Mouse (Mus musculus): Measurements from ENCODE around the gene Msh5. TPM values are rescaled to one million over a fixed set of nuclear protein-coding genes. Genes with fewer than 3 reads are reported as not detected.

Gene Msh5
- polyA plus RNA-seq, 1 experiment from 2014 or later, result 1.9 TPM

GRCm38 (mm10) chr17:35080710-35081109 is 34.2 kb upstream of the Msh5 start:
- H3K4me3 ChIP-seq (ENCODE audit: low read depth, low read length), result no peak overlapping the region
- no peak for ATAC-seq (ENCODE audit: low FRiP score, low TSS enrichment)

GRCm38 (mm10) chr17:35080248-35080647 is 33.7 kb upstream of the Msh5 start:
- no peak for ATAC-seq (ENCODE audit: low FRiP score, low TSS enrichment)
- no peak for TF ChIP-seq CTCF (IDR thresholded peaks at IDR 0.05; ENCODE audit: low read depth)
- TF ChIP-seq EP300 (optimal IDR thresholded peaks at IDR 0.05), result no peak
- H3K27ac ChIP-seq (replicated peaks), result 0 out of 2 replicates have a peak overlapping the region, but pooled peaks have one; percentile 8
- 46% methylated on average over 6 of the region's 6 CpGs for WGBS
- peak overlapping the region; percentile 11; the same call in 1 of the 2 replicates for H3K4me2 ChIP-seq (replicated peaks; ENCODE audit: low read depth)
- H3K9ac ChIP-seq (ENCODE audit: low read length), result no peak overlapping the region
- H3K27me3 ChIP-seq (ENCODE audit: control insufficient read depth, insufficient read depth, low read length), result no peaks in the 10 kb centered on the region
- no peaks in the 10 kb centered on the region for H3K9me3 ChIP-seq (ENCODE audit: control insufficient read depth, low read length)
- no peaks in the 10 kb centered on the region; the same call in 1 of the 2 replicates for H3K4me1 ChIP-seq (replicated peaks; ENCODE audit: control insufficient read depth, insufficient read depth)
- DNase-seq (ENCODE audit: low spot score), result no peak
- no peak overlapping the region for H3K4me3 ChIP-seq (ENCODE audit: low read depth, low read length)
- no peaks in the 10 kb centered on the region for H3K36me3 ChIP-seq (ENCODE audit: control insufficient read depth, insufficient read depth, low read length)

More at GRCm38 (mm10) chr17:35080710-35081109, 34.2 kb upstream of the Msh5 start:
- WGBS, result 85% methylated on average over 4 of the region's 4 CpGs
- TF ChIP-seq EP300 (optimal IDR thresholded peaks at IDR 0.05) (no peak), CTCF (IDR thresholded peaks at IDR 0.05; ENCODE audit: low read depth) (no peak)
- Histone ChIP-seq H3K36me3 (ENCODE audit: control insufficient read depth, insufficient read depth, low read length) (no peaks in the 10 kb centered on the region), H3K27me3 (ENCODE audit: control insufficient read depth, insufficient read depth, low read length) (no peaks in the 10 kb centered on the region), H3K27ac (replicated peaks) (no peak overlapping the region), H3K4me1 (replicated peaks; ENCODE audit: control insufficient read depth, insufficient read depth) (no peaks in the 10 kb centered on the region; the same call in 1 of the 2 replicates), H3K9ac (ENCODE audit: low read length) (no peak overlapping the region), H3K9me3 (ENCODE audit: control insufficient read depth, low read length) (no peaks in the 10 kb centered on the region), H3K4me2 (replicated peaks; ENCODE audit: low read depth) (no peak overlapping the region)
- DNase-seq (ENCODE audit: low spot score), result no peak

- H3K9ac ChIP-seq (ENCODE audit: low read length), result no peak overlapping the region
These were observed 33.2 kb upstream of the Msh5 start for GRCm38 (mm10) chr17:35079778-35080177.

GRCm38 (mm10) chr17:35077786-35078233 is 31.3 kb upstream of the Msh5 start, which contains the start of gene Ly6g6d:
Gene Ly6g6d, minus strand, starts transcription at chr17:35078065.
- 14% methylated on average over 14 of the region's 14 CpGs for WGBS

More at GRCm38 (mm10) chr17:35079778-35080177, 33.2 kb upstream of the Msh5 start:
- Histone ChIP-seq H3K27me3 (ENCODE audit: control insufficient read depth, insufficient read depth, low read length) (no peaks in the 10 kb centered on the region), H3K9me3 (ENCODE audit: control insufficient read depth, low read length) (no peaks in the 10 kb centered on the region), H3K27ac (replicated peaks) (0 out of 2 replicates have a peak overlapping the region, but pooled peaks have one; percentile 8), H3K4me2 (replicated peaks; ENCODE audit: low read depth) (peak overlapping the region; percentile 11; the same call in 1 of the 2 replicates), H3K36me3 (ENCODE audit: control insufficient read depth, insufficient read depth, low read length) (no peaks in the 10 kb centered on the region), H3K4me3 (ENCODE audit: low read depth, low read length) (no peak overlapping the region), H3K4me1 (replicated peaks; ENCODE audit: control insufficient read depth, insufficient read depth) (no peaks in the 10 kb centered on the region; the same call in 1 of the 2 replicates)
- ATAC-seq (ENCODE audit: low FRiP score, low TSS enrichment) (peak; percentile 38), DNase-seq (ENCODE audit: low spot score) (peak; percentile 63)
- WGBS, result 39% methylated on average over 9 of the region's 9 CpGs
- TF ChIP-seq EP300 (optimal IDR thresholded peaks at IDR 0.05), result no peak
- peak; percentile 41; the same call in 1 of the 2 replicates for TF ChIP-seq CTCF (IDR thresholded peaks at IDR 0.05; ENCODE audit: low read depth)

GRCm38 (mm10) chr17:35077285-35077684 is 30.7 kb upstream of the Msh5 start:
- ATAC-seq (ENCODE audit: low FRiP score, low TSS enrichment) (no peak), DNase-seq (ENCODE audit: low spot score) (no peak)
- Histone ChIP-seq H3K4me1 (replicated peaks; ENCODE audit: control insufficient read depth, insufficient read depth) (no peaks in the 10 kb centered on the region; the same call in 1 of the 2 replicates), H3K4me2 (replicated peaks; ENCODE audit: low read depth) (peak overlapping the region; percentile 52), H3K36me3 (ENCODE audit: control insufficient read depth, insufficient read depth, low read length) (no peaks in the 10 kb centered on the region), H3K4me3 (ENCODE audit: low read depth, low read length) (peak overlapping the region; percentile 22; the same call in 1 of the 2 replicates), H3K9ac (ENCODE audit: low read length) (peak overlapping the region; percentile 41), H3K9me3 (ENCODE audit: control insufficient read depth, low read length) (no peaks in the 10 kb centered on the region), H3K27ac (replicated peaks) (peak overlapping the region; percentile 84), H3K27me3 (ENCODE audit: control insufficient read depth, insufficient read depth, low read length) (no peaks in the 10 kb centered on the region)
- 40% methylated on average over 2 of the region's 2 CpGs for WGBS
- no peak for TF ChIP-seq CTCF (IDR thresholded peaks at IDR 0.05; ENCODE audit: low read depth)
- no peak for TF ChIP-seq EP300 (optimal IDR thresholded peaks at IDR 0.05)

More at GRCm38 (mm10) chr17:35077786-35078233, 31.3 kb upstream of the Msh5 start, which contains the start of gene Ly6g6d:
- H3K27ac ChIP-seq (replicated peaks), result peak within 1 kb of the TSS; percentile 84
- H3K4me3 ChIP-seq (ENCODE audit: low read depth, low read length), result peak within 1 kb of the TSS; percentile 22
- H3K9me3 ChIP-seq (ENCODE audit: control insufficient read depth, low read length), result no peaks in the 10 kb centered on the region
- H3K27me3 ChIP-seq (ENCODE audit: control insufficient read depth, insufficient read depth, low read length), result no peaks in the 10 kb centered on the region
- TF ChIP-seq CTCF (IDR thresholded peaks at IDR 0.05; ENCODE audit: low read depth) (peak; percentile 75), EP300 (optimal IDR thresholded peaks at IDR 0.05) (no peak)
- H3K36me3 ChIP-seq (ENCODE audit: control insufficient read depth, insufficient read depth, low read length), result no peaks in the 10 kb centered on the region
- DNase-seq (ENCODE audit: low spot score) (peak; percentile 78), ATAC-seq (ENCODE audit: low FRiP score, low TSS enrichment) (peak; percentile 77)
- peak within 1 kb of the TSS; percentile 52 for H3K4me2 ChIP-seq (replicated peaks; ENCODE audit: low read depth)
- H3K4me1 ChIP-seq (replicated peaks; ENCODE audit: control insufficient read depth, insufficient read depth), result no peaks in the 10 kb centered on the region; the same call in 1 of the 2 replicates
- peak within 1 kb of the TSS; percentile 41 for H3K9ac ChIP-seq (ENCODE audit: low read length)

Measured in stomach, postnatal 0 days (tissue).